Mouse (Mus musculus) adrenal gland, adult 8-10 months (tissue): Measurements from ENCODE around the gene Mrps27. TPM values are rescaled to one million over a fixed set of nuclear protein-coding genes. Genes with fewer than 3 reads are reported as not detected.

ENCODE experiments used
- total RNA-seq, 4 experiments: library from RNA; stranded (reverse); gene quantifications; 2 replicates each; pipeline ENCODE4 v1.2.4; 2022

Gene Mrps27
- total RNA-seq, 4 experiments from 2014 or later = 46.5 to 49.1 (median 47.6) TPM

Other genes with a start within 250 kb of the Mrps27 start
- 1 to 10 TPM; 3.6 to 6.7 (median 5.0) TPM for gene Zfp366, start 160.0 kb upstream of the Mrps27 start, total RNA-seq
- 10 to 100 TPM; 31.7 to 40.4 (median 35.0) TPM for gene Ptcd2, start 81 bp upstream of the Mrps27 start, total RNA-seq
- gene Map1b, start 171.8 kb downstream of the Mrps27 start, total RNA-seq = 100 to 1,000 TPM in 2 of 4 experiments, 10 to 100 TPM in 2; 82.9 to 169 (median 120) TPM